Comparison of ENCODE assay signal across 11 mouse cellular contexts in genomic region chr7:19713196-19713595, GRCm38 (mm10). TPM values are rescaled to one million over a fixed set of nuclear protein-coding genes. Genes with fewer than 3 reads are reported as not detected.
DNase-seq lines count a peak whose midpoint lies in the region; ATAC-seq and TF ChIP-seq lines count a peak whose summit lies in the region.
"Had no signal": no experiment of that assay in that cellular context is flagged by ENCODE, and none has a peak within 500 bp of the region (broad histone marks: within the 10 kb centered on the region; RNA-seq: fewer than 3 reads in every experiment).

No protein-coding gene starts in this region.

- no peak for TF ChIP-seq POLR2A in testis, adult 2 months (IDR thresholded peaks at IDR 0.05; ENCODE audit: control insufficient read depth, low read depth, low read length)
- no peak for TF ChIP-seq POLR2A in cortical plate, adult 2 months (IDR thresholded peaks at IDR 0.05; ENCODE audit: extremely low read depth, insufficient read depth, low read length)

- H3K9me3 ChIP-seq in heart, embryonic 13.5 days, result no peaks in the 10 kb centered on the region
- H3K9me3 ChIP-seq: neural tube, embryonic 12.5 days had no signal

- no peak overlapping the region for H3K4me2 ChIP-seq in heart, embryonic 13.5 days

- no peaks in the 10 kb centered on the region for H3K27me3 ChIP-seq in heart, embryonic 13.5 days (replicated peaks)
- no peaks in the 10 kb centered on the region for H3K27me3 ChIP-seq in testis, adult 2 months (ENCODE audit: control insufficient read depth, insufficient read depth, low read length)
- H3K27me3 ChIP-seq: neural tube, embryonic 12.5 days had no signal

- no peak for DNase-seq in heart, postnatal 4 days
- DNase-seq in testis, postnatal 10 days (ENCODE audit: low spot score), result no peak
- DNase-seq in right cerebral cortex, postnatal 25 days, result no peak
- DNase-seq in heart, postnatal 36 days, result no peak
- DNase-seq: adrenal gland, adult 8-10 months had no signal

- 0 out of 2 replicates have a peak overlapping the region, but pooled peaks have one; percentile 96 for H3K4me3 ChIP-seq in heart, embryonic 13.5 days
- no peak overlapping the region for H3K4me3 ChIP-seq in testis, adult 2 months (ENCODE audit: control insufficient read depth, low read depth, low read length)
- no peak overlapping the region for H3K4me3 ChIP-seq in cortical plate, adult 2 months (ENCODE audit: insufficient read depth, low read length)
- H3K4me3 ChIP-seq: neural tube, embryonic 12.5 days had no signal

- WGBS in heart, embryonic 13.5 days, result 49% methylated on average over 4 of the region's 4 CpGs

- peaks cover 73% of the 10 kb centered on the region for H3K36me3 ChIP-seq in heart, embryonic 13.5 days
- peaks cover 1% of the 10 kb centered on the region for H3K36me3 ChIP-seq in testis, adult 2 months (ENCODE audit: control insufficient read depth, insufficient read depth, low read length)

- TF ChIP-seq CTCF in testis, adult 2 months (IDR thresholded peaks at IDR 0.05; ENCODE audit: control insufficient read depth, insufficient read depth, insufficient replicate concordance, low read depth, low read length), result 0 out of 2 replicates have a peak, but pooled peaks have one; percentile 14
- TF ChIP-seq CTCF in cortical plate, adult 2 months (IDR thresholded peaks at IDR 0.05; ENCODE audit: extremely low read depth, insufficient read depth, low read length), result peak; percentile 33

- no peak overlapping the region for H3K27ac ChIP-seq in heart, embryonic 13.5 days (replicated peaks)
- H3K27ac ChIP-seq in testis, adult 2 months (ENCODE audit: control insufficient read depth, insufficient read depth, low read depth, low read length), result no peak overlapping the region
- H3K27ac ChIP-seq in cortical plate, adult 2 months (ENCODE audit: insufficient read depth, low read length), result no peak overlapping the region
- H3K27ac ChIP-seq: neural tube, embryonic 12.5 days had no signal

- intact Hi-C loops in heart, postnatal 36 days (cut with DNase I), result loop anchor here (2.0 kb wide), 1 partner anchor 44 kb away; no protein-coding TSS in a partner anchor

- H3K9ac ChIP-seq in heart, embryonic 13.5 days, result no peak overlapping the region
- H3K9ac ChIP-seq: neural tube, embryonic 12.5 days had no signal

- no peak for ATAC-seq in heart, embryonic 13.5 days (ENCODE audit: extremely low read depth, insufficient number of reproducible peaks, low FRiP score, low TSS enrichment)
- no peak for ATAC-seq in megakaryocyte-erythroid progenitor cell, adult 5-6 weeks (replicated peaks; ENCODE audit: low FRiP score, low TSS enrichment, poor library complexity, severe bottlenecking)

- H3K4me1 ChIP-seq in heart, embryonic 13.5 days, result peaks cover 25% of the 10 kb centered on the region
- no peaks in the 10 kb centered on the region; the same call in none of the 2 replicates for H3K4me1 ChIP-seq in testis, adult 2 months (ENCODE audit: control insufficient read depth, insufficient read depth, low read length)
- no peaks in the 10 kb centered on the region for H3K4me1 ChIP-seq in cortical plate, adult 2 months (ENCODE audit: control insufficient read depth, insufficient read depth, low read length)

RNA-seq across cellular contexts. Expression of gene Tomm40, which starts 2.0 kb away (rescaled TPM):
- polyA plus RNA-seq in heart, embryonic 13.5 days (2015; fragmentation: Nextera tagmentation; extraction: Ambion mirVana), result 128 and 146 TPM in 2 replicates
- total RNA-seq in heart, postnatal 4 days (2021), result 100 to 1,000 TPM; 147 to 153 TPM
- polyA plus RNA-seq in testis, adult 2 months (2012; rRNA removed), result 36.8 and 38.3 TPM in 2 replicates
- 108 TPM in 2 replicates for polyA plus RNA-seq in cortical plate, adult 2 months (2012; rRNA removed)
- total RNA-seq in megakaryocyte-erythroid progenitor cell, adult 5-6 weeks (2014; fragmentation: Nextera tagmentation), result 111 and 140 TPM in 2 replicates
- 44.6 and 64.9 TPM in 2 replicates for total RNA-seq in megakaryocyte-erythroid progenitor cell, adult 5-6 weeks (2017)
- total RNA-seq in heart, postnatal 36 days (2021), result 100 to 1,000 TPM in 1 of 2 experiments, 10 to 100 TPM in 1; 97.7 to 102 TPM

RNA-seq across cellular contexts. Expression of gene Apoe, which starts 14.2 kb away (rescaled TPM):
- 480 and 561 TPM in 2 replicates for polyA plus RNA-seq in heart, embryonic 13.5 days (2015; fragmentation: Nextera tagmentation; extraction: Ambion mirVana)
- total RNA-seq in heart, postnatal 4 days (2021), result 100 to 1,000 TPM; 198 to 213 TPM
- polyA plus RNA-seq in testis, adult 2 months (2012; rRNA removed), result 122 and 180 TPM in 2 replicates
- polyA plus RNA-seq in cortical plate, adult 2 months (2012; rRNA removed), result 4,294 and 4,561 TPM in 2 replicates
- 113 and 140 TPM in 2 replicates for total RNA-seq in megakaryocyte-erythroid progenitor cell, adult 5-6 weeks (2014; fragmentation: Nextera tagmentation)
- total RNA-seq in megakaryocyte-erythroid progenitor cell, adult 5-6 weeks (2017), result 556 and 867 TPM in 2 replicates
- total RNA-seq in heart, postnatal 36 days (2021), result 100 to 1,000 TPM; 308 to 344 TPM

RNA-seq across cellular contexts. Expression of gene Apoc1, which starts 20.7 kb away (rescaled TPM):
- polyA plus RNA-seq in heart, embryonic 13.5 days (2015; fragmentation: Nextera tagmentation; extraction: Ambion mirVana), result 8.8 and 13.9 TPM in 2 replicates
- total RNA-seq in heart, postnatal 4 days (2021), result 1 to 10 TPM; 1.9 to 3.0 TPM
- 17.3 and 21.1 TPM in 2 replicates for polyA plus RNA-seq in testis, adult 2 months (2012; rRNA removed)
- polyA plus RNA-seq in cortical plate, adult 2 months (2012; rRNA removed), result 1.3 and 1.4 TPM in 2 replicates
- 2.3 and 3.6 TPM in 2 replicates for total RNA-seq in megakaryocyte-erythroid progenitor cell, adult 5-6 weeks (2014; fragmentation: Nextera tagmentation)
- 15.4 TPM in 1 of 2 replicates, not detected in the other for total RNA-seq in megakaryocyte-erythroid progenitor cell, adult 5-6 weeks (2017)
- 1 to 10 TPM; 1.2 to 3.3 TPM for total RNA-seq in heart, postnatal 36 days (2021)

RNA-seq across cellular contexts. Expression of gene Apoc4, which starts 31.9 kb away (rescaled TPM):
- polyA plus RNA-seq in heart, embryonic 13.5 days (2015; fragmentation: Nextera tagmentation; extraction: Ambion mirVana), result 0.84 and 3.7 TPM in 2 replicates
- not detected for total RNA-seq in heart, postnatal 4 days (2021)
- polyA plus RNA-seq in testis, adult 2 months (2012; rRNA removed), result not detected in 2 replicates
- polyA plus RNA-seq in cortical plate, adult 2 months (2012; rRNA removed), result not detected in 2 replicates
- not detected in 2 replicates for total RNA-seq in megakaryocyte-erythroid progenitor cell, adult 5-6 weeks (2014; fragmentation: Nextera tagmentation)
- total RNA-seq in megakaryocyte-erythroid progenitor cell, adult 5-6 weeks (2017), result not detected in 2 replicates
- total RNA-seq in heart, postnatal 36 days (2021), result not detected
- total RNA-seq: layer of hippocampus, adult 18-20 months had no signal
- polyA plus RNA-seq: neural tube, embryonic 12.5 days had no signal

RNA-seq across cellular contexts. Expression of gene Gm44805, which starts 32.0 kb away (rescaled TPM):
- polyA plus RNA-seq in heart, embryonic 13.5 days (2015; fragmentation: Nextera tagmentation; extraction: Ambion mirVana), result 2.9 TPM in 1 of 2 replicates, not detected in the other
- total RNA-seq in heart, postnatal 4 days (2021), result not detected
- not detected in 2 replicates for polyA plus RNA-seq in testis, adult 2 months (2012; rRNA removed)
- polyA plus RNA-seq in cortical plate, adult 2 months (2012; rRNA removed), result not detected in 2 replicates
- total RNA-seq in megakaryocyte-erythroid progenitor cell, adult 5-6 weeks (2014; fragmentation: Nextera tagmentation), result not detected in 2 replicates
- total RNA-seq in megakaryocyte-erythroid progenitor cell, adult 5-6 weeks (2017), result not detected in 2 replicates
- total RNA-seq in heart, postnatal 36 days (2021), result not detected
- total RNA-seq: layer of hippocampus, adult 18-20 months had no signal
- polyA plus RNA-seq: neural tube, embryonic 12.5 days had no signal
